Mouse (Mus musculus) left cerebral cortex, adult 8-10 months (tissue): Measurements from ENCODE around the gene Gins2. TPM values are rescaled to one million over a fixed set of nuclear protein-coding genes. Genes with fewer than 3 reads are reported as not detected.

Source experiments
- DNase-seq, 2 experiments: peaks; one replicate each; pipeline ENCODE4 v3.0.0; 2022; ENCODE audit warnings: low spot score in 2 of 2
- total RNA-seq, 4 experiments: library from RNA; stranded (reverse); gene quantifications; 2 replicates each; pipeline ENCODE4 v1.2.4; 2022

Gene Gins2
- total RNA-seq, 4 experiments from 2014 or later = 1.1 to 3.3 (median 2.5) TPM

DNA sequence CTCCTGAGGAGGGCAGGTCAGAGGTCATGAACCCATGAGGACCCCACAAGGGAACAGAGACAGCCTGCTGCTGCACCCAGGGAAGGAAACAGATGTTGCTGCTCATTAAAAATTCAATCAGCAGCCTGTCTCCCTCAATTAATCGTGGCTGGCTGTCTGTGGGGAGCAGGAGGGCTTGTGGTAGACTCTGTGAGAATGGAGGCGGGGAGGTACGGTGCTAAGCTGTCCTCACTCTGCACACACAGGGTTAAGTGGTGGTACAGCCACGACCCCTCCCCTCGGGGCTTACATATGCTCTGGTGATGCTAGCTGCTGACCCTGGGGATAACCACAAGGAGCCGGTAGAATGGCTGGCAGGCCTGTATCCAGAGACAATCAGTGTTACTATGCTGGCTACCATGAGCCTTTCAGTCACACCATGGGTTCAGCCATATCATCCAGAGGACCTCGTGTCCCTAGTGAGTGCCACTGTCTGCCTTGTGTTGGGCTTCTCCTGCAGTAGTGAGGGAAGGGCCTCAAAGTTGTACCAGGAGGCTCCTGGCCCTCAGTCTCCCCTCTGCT, 23.9 kb downstream of the Gins2 start:
- no peak for DNase-seq

- DNase-seq = peak in 1 of 2 experiments; percentile 71
These were observed 25.0 kb downstream of the Gins2 start for GRCm38 (mm10) chr8:120563851-120564837.

GRCm38 (mm10) chr8:120563348-120563724, 25.8 kb downstream of the Gins2 start:
- no peak for DNase-seq

DNA sequence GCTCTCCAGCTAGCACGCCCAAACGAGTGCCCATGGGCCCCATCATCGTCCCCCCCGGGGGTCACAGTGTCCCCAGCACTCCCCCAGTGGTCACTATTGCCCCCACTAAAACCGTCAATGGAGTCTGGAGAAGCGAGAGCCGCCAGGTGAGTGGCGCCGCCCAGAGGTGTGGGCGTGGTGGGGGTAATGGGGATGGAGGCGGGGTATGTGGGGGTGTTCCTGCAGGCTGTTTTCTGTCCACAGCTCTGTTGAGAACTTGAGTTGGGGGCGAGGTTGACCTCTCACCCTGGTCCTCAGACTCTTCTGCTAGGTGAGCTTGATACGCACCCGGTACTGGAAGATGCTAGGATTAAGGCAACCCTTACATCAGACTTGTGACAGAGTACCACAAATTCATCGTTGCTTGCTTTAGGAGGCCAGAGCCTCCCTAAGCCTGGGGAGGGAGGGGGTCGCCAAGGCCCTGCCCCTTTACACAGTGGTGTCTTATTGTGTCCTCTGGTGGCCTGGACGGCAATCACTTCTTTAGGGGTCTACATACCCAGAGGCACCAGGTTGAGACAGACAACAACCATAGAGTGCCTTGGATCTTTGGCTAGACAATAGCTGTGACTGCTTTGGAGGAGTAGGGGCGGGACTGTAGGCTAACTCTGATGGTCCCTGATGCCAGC, 26.3 kb downstream of the Gins2 start:
- DNase-seq = no peak

GRCm38 (mm10) chr8:120561539-120562435, 27.3 kb downstream of the Gins2 start:
- DNase-seq = no peak

DNA sequence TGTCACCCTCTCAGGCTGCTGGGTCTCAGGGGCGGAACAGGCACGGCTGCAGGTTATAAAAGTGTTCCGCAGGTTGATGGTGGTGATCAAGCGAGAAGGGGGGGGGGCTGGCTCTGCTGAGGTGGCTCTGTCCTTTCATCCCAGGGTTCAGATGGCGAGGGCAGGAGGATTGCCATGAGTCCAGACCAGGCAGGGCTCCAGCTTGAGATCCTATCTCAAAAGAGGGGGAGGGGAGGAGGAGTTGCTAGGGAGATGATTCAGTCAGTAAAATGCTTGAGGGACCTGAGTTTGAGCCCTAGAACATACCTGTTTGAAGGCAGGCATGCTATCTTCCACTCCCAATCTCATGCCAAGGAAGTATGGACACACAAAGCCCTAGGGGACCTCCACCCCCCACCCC, 28.6 kb downstream of the Gins2 start:
- DNase-seq = no peak

- DNase-seq = no peak
These were observed 29.4 kb downstream of the Gins2 start for GRCm38 (mm10) chr8:120559654-120560053.

GRCm38 (mm10) chr8:120558162-120558561, 30.9 kb downstream of the Gins2 start:
- DNase-seq = no peak

GRCm38 (mm10) chr8:120557170-120557965, 31.7 kb downstream of the Gins2 start:
- peak in 1 of 2 experiments; percentile 86 for DNase-seq

- DNase-seq = no peak
These were observed 32.8 kb downstream of the Gins2 start for GRCm38 (mm10) chr8:120556198-120556892.

DNA sequence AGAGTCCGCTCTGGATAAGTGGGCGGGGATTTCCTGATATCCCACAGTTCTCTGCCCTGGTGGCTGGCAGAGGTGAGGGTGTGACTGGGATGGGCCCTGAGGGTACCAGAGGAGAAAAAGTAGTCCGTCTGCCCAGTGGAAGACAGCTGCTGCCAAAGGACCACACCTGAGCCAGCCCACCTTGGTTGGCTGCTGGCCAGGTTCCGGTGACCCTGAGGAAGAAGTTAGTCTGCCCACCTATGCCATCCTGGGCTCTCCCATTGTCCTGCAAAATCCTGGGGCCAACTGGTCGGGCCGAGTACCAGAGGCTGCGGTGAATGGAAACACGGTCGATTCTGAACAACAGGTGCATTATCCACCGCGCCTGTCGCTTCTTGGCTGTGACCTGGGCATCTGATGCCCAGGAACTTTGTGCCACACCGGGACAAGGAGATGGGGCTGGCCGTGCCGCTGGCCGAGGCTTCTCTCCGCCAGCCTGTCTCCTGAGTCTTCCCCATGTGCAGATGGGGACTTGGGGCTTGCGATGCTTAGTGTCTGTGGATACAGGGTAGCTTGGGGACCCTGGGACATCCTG, 34.6 kb downstream of the Gins2 start:
- DNase-seq = no peak

DNA sequence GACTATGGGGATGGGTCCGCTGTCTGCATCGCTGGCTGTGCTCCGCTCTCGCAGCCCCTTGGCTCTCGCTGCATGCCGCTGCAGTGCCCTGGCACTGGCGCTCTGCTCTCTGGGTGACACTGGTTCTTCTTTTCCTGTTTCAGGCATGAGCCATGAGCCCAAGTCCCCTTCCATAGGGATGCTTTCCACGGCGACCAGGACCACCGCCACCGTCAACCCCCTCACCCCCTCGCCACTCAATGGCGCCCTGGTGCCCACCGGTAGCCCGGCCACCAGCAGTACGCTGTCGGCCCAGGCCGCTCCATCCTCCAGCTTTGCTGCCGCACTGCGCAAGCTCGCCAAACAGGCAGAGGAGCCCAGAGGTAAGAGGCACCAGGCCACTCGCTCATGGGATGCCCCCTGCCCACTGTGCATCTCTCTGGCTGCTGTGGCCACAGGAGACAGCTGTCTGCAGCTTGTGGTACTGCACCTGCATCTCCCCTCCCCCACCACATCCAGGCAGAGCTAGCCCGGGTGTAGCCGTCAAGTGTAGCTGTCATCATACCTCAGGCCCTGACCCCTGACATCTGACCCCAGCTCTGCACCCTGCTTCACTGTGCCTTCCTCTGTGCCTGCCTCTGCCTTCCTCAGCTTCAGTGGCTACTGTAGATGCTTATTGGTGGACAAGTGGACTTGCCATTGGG, 35.5 kb downstream of the Gins2 start:
- no peak for DNase-seq

- no peak for DNase-seq
These were observed 36.6 kb downstream of the Gins2 start for GRCm38 (mm10) chr8:120552509-120552908.

DNA sequence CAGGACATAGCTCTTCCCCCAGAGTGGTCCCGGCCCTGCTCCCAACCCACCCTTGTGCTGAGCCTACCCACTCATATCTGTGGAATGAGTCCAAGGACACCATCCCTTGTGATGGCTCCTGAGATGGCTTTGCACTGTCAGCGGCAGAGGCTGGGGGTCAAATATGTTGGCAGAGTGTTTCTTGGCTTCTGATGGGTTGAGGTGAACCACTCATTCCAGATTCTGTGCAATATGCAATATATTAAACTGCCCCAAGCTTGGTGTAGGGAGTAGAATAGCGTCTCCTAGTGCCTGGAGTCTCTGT, 37.5 kb downstream of the Gins2 start:
- DNase-seq = no peak

GRCm38 (mm10) chr8:120550937-120551676, 38.0 kb downstream of the Gins2 start:
- DNase-seq = no peak

GRCm38 (mm10) chr8:120550430-120550829, 38.7 kb downstream of the Gins2 start:
- DNase-seq = no peak

GRCm38 (mm10) chr8:120549922-120550321, 39.2 kb downstream of the Gins2 start:
- no peak for DNase-seq

DNA sequence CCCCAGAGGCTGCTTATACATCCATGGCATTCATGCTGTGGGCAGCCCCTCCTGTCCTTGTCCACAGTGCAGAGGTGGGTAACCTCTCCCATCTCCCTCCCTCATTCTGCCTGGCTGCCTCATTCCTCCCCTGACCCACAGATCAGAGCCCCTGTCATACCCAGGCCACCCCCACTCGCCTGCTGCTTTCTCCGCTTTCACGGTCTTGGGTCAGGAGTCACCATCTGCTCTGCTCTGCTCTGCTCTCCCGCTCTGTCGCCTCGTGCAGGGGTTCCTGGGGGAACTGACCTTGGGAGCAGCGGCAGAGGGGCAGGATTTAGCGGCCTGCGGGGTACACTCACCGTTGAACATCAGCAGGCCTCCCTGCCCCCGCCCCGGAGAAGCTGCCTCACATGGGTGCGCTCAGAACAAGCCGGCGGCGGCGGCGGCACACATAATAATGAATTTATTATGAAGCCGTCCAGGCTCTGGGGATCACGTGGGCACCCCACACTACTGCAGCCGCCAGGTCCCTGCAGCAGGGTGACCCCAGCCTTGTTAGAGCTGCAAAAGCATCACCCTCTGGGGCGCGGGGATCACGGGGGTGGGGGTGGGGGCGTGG, 39.7 kb downstream of the Gins2 start:
- no peak for DNase-seq
